In genomic region chr7:44640843-44641605, GRCm38 (mm10) we compare ENCODE assay signal across 9 mouse cellular contexts. TPM values are rescaled to one million over a fixed set of nuclear protein-coding genes. Genes with fewer than 3 reads are reported as not detected.
DNase-seq lines count a peak whose midpoint lies in the region; ATAC-seq and TF ChIP-seq lines count a peak whose summit lies in the region.
"Had no signal": no experiment of that assay in that cellular context is flagged by ENCODE, and none has a peak within 500 bp of the region (broad histone marks: within the 10 kb centered on the region; RNA-seq: fewer than 3 reads in every experiment).

No protein-coding gene starts in this region.

- H3K4me1 ChIP-seq in intestine, embryonic 15.5 days (replicated peaks), result no peaks in the 10 kb centered on the region
- H3K4me1 ChIP-seq in intestine, postnatal 0 days (replicated peaks; ENCODE audit: control insufficient read depth, insufficient read depth, low read length), result no peaks in the 10 kb centered on the region
- peaks cover 2% of the 10 kb centered on the region; the same call in 1 of the 2 replicates for H3K4me1 ChIP-seq in hindbrain, embryonic 16.5 days (ENCODE audit: control insufficient read depth, insufficient read depth, low read depth, low read length)
- H3K4me1 ChIP-seq in midbrain, postnatal 0 days (ENCODE audit: insufficient read depth, low read length), result 0 out of 2 replicates have a peak, but pooled peaks cover 2% of the 10 kb centered on the region

- intact Hi-C loops in heart, postnatal 25 days (cut with DNase I), result no loop called here

- H3K27me3 ChIP-seq in intestine, embryonic 15.5 days (replicated peaks), result peaks cover 51% of the 10 kb centered on the region
- H3K27me3 ChIP-seq in intestine, postnatal 0 days (replicated peaks; ENCODE audit: control insufficient read depth, insufficient read depth, low read length), result no peaks in the 10 kb centered on the region
- H3K27me3 ChIP-seq in hindbrain, embryonic 16.5 days (replicated peaks; ENCODE audit: control insufficient read depth, insufficient read depth, low read length), result peaks cover 38% of the 10 kb centered on the region
- peaks cover 32% of the 10 kb centered on the region for H3K27me3 ChIP-seq in midbrain, postnatal 0 days (ENCODE audit: insufficient read depth, low read length)

- ATAC-seq in intestine, embryonic 15.5 days, result peak; percentile 22; the same call in 1 of the 2 replicates
- ATAC-seq in intestine, postnatal 0 days, result no peak
- ATAC-seq in hindbrain, embryonic 16.5 days, result no peak
- ATAC-seq in midbrain, postnatal 0 days (ENCODE audit: low FRiP score), result no peak
- ATAC-seq: Patski had no signal

- peak; percentile 76 for DNase-seq in brain, adult 2 months (ENCODE audit: low read depth, low spot score)
- DNase-seq in midbrain, postnatal 0 days (ENCODE audit: low spot score), result no peak
- DNase-seq in ovary, postnatal 14 days (ENCODE audit: low spot score), result no peak
- no peak for DNase-seq in lung, adult 18-20 months
- DNase-seq in heart, postnatal 25 days (ENCODE audit: low spot score), result no peak

- 0 out of 2 replicates have a peak, but pooled peaks cover 2% of the 10 kb centered on the region for H3K36me3 ChIP-seq in intestine, embryonic 15.5 days
- H3K36me3 ChIP-seq in intestine, postnatal 0 days (ENCODE audit: control insufficient read depth, insufficient read depth), result peaks cover 49% of the 10 kb centered on the region
- no peaks in the 10 kb centered on the region for H3K36me3 ChIP-seq in hindbrain, embryonic 16.5 days (ENCODE audit: control insufficient read depth, insufficient read depth, low read length)
- no peaks in the 10 kb centered on the region for H3K36me3 ChIP-seq in midbrain, postnatal 0 days (ENCODE audit: insufficient read depth, low read length)

- no peaks in the 10 kb centered on the region for H3K9me3 ChIP-seq in intestine, embryonic 15.5 days
- no peaks in the 10 kb centered on the region for H3K9me3 ChIP-seq in intestine, postnatal 0 days (ENCODE audit: control insufficient read depth)
- no peaks in the 10 kb centered on the region for H3K9me3 ChIP-seq in hindbrain, embryonic 16.5 days (ENCODE audit: control insufficient read depth, low read length)
- H3K9me3 ChIP-seq in midbrain, postnatal 0 days (ENCODE audit: low read length), result no peaks in the 10 kb centered on the region

- TF ChIP-seq CTCF in intestine, postnatal 0 days (IDR thresholded peaks at IDR 0.05; ENCODE audit: low read depth), result no peak
- no peak for TF ChIP-seq CTCF in midbrain, postnatal 0 days (IDR thresholded peaks at IDR 0.05)

- 0 out of 2 replicates have a peak overlapping the region, but pooled peaks have one; percentile 20 for H3K4me2 ChIP-seq in intestine, embryonic 15.5 days (replicated peaks)
- H3K4me2 ChIP-seq in intestine, postnatal 0 days (replicated peaks; ENCODE audit: low read depth), result no peak overlapping the region
- H3K4me2 ChIP-seq in hindbrain, embryonic 16.5 days (ENCODE audit: low read length), result peak overlapping the region; percentile 38
- peak overlapping the region; percentile 26 for H3K4me2 ChIP-seq in midbrain, postnatal 0 days (ENCODE audit: low read depth, low read length, poor library complexity, severe bottlenecking)

- H3K27ac ChIP-seq in intestine, embryonic 15.5 days, result no peak overlapping the region
- H3K27ac ChIP-seq in intestine, postnatal 0 days (ENCODE audit: low read depth, low read length), result no peak overlapping the region
- H3K27ac ChIP-seq in hindbrain, embryonic 16.5 days (ENCODE audit: low read depth, low read length), result no peak overlapping the region
- no peak overlapping the region for H3K27ac ChIP-seq in midbrain, postnatal 0 days (ENCODE audit: low read depth, low read length)

- H3K4me3 ChIP-seq in intestine, embryonic 15.5 days (replicated peaks), result no peak overlapping the region
- H3K4me3 ChIP-seq in intestine, postnatal 0 days (ENCODE audit: low read depth, low read length), result no peak overlapping the region
- peak overlapping the region; percentile 10; the same call in 1 of the 2 replicates for H3K4me3 ChIP-seq in hindbrain, embryonic 16.5 days (ENCODE audit: low read length)
- H3K4me3 ChIP-seq in midbrain, postnatal 0 days (ENCODE audit: low read depth, low read length), result peak overlapping the region; percentile 15; the same call in 1 of the 2 replicates

- no peak overlapping the region for H3K9ac ChIP-seq in intestine, embryonic 15.5 days
- H3K9ac ChIP-seq in intestine, postnatal 0 days (ENCODE audit: low read depth, low read length), result no peak overlapping the region
- H3K9ac ChIP-seq in hindbrain, embryonic 16.5 days (ENCODE audit: low read depth, low read length), result no peak overlapping the region
- H3K9ac ChIP-seq in midbrain, postnatal 0 days (replicated peaks; ENCODE audit: low read length, poor library complexity, severe bottlenecking), result no peak overlapping the region

- 22% methylated on average over 25 of the region's 25 CpGs for WGBS in intestine, embryonic 15.5 days
- WGBS in intestine, postnatal 0 days, result 39% methylated on average over 25 of the region's 25 CpGs
- WGBS in hindbrain, embryonic 16.5 days, result 14% methylated on average over 25 of the region's 25 CpGs
- WGBS in midbrain, postnatal 0 days, result 19% methylated on average over 25 of the region's 25 CpGs

RNA-seq across cellular contexts. Expression of gene Myh14, which starts 29.6 kb away (rescaled TPM):
- polyA plus RNA-seq in intestine, embryonic 15.5 days (2015; fragmentation: Nextera tagmentation; extraction: Ambion mirVana), result 68.4 and 74.3 TPM in 2 replicates
- polyA plus RNA-seq in intestine, postnatal 0 days (2015; fragmentation: Nextera tagmentation; extraction: Ambion mirVana), result 114 and 141 TPM in 2 replicates
- polyA plus RNA-seq in hindbrain, embryonic 16.5 days (2015; fragmentation: Nextera tagmentation; extraction: Ambion mirVana), result 5.0 and 8.0 TPM in 2 replicates
- 8.8 and 11.0 TPM in 2 replicates for total RNA-seq in midbrain, postnatal 0 days (2014; rRNA removed)
- polyA plus RNA-seq in midbrain, postnatal 0 days (2015; fragmentation: Nextera tagmentation; extraction: Ambion mirVana), result 6.9 and 7.9 TPM in 2 replicates
- 10 to 100 TPM; 72.2 to 80.8 TPM for total RNA-seq in heart, postnatal 25 days (2021)

RNA-seq across cellular contexts. Expression of gene Kcnc3, which starts 50.6 kb away (rescaled TPM):
- polyA plus RNA-seq in intestine, embryonic 15.5 days (2015; fragmentation: Nextera tagmentation; extraction: Ambion mirVana), result 0.27 and 0.36 TPM in 2 replicates
- polyA plus RNA-seq in intestine, postnatal 0 days (2015; fragmentation: Nextera tagmentation; extraction: Ambion mirVana), result 0.20 TPM in 2 replicates
- polyA plus RNA-seq in hindbrain, embryonic 16.5 days (2015; fragmentation: Nextera tagmentation; extraction: Ambion mirVana), result 6.4 and 8.5 TPM in 2 replicates
- total RNA-seq in midbrain, postnatal 0 days (2014; rRNA removed), result 17.2 and 25.4 TPM in 2 replicates
- 6.2 and 6.6 TPM in 2 replicates for polyA plus RNA-seq in midbrain, postnatal 0 days (2015; fragmentation: Nextera tagmentation; extraction: Ambion mirVana)
- 1 to 10 TPM; 1.9 to 2.3 TPM for total RNA-seq in heart, postnatal 25 days (2021)

Comparison
In these comparisons a context has a peak if more than half of its experiments do, and no peak if none do; other contexts are left out.
1. H3K4me3 ChIP-seq: peak in hindbrain, embryonic 16.5 days (single experiment) and midbrain, postnatal 0 days (single experiment); none in intestine, embryonic 15.5 days (single experiment) and intestine, postnatal 0 days (single experiment).